Mouse (Mus musculus) megakaryocyte, embryonic 14.5 days (primary cell): ENCODE measurements at regions not wholly inside any gene's neighbourhood (a gene's known extent, or its start where the extent isn't known, plus 50 kb on each side); places are given as distances from the start of the nearest gene placed in this dataset.

ENCODE experiments used
- FLI1 ChIP-seq: IDR thresholded peaks from 2 replicates; pipeline ENCODE4 v1.6.1; 2012; ENCODE audit warnings: low read length, inconsistent platforms, mixed read lengths
- GATA1 ChIP-seq: IDR thresholded peaks from 3 replicates; pipeline ENCODE4 v1.6.1; 2012; ENCODE audit warnings: mixed read lengths, low read length, inconsistent platforms, borderline replicate concordance

DNA sequence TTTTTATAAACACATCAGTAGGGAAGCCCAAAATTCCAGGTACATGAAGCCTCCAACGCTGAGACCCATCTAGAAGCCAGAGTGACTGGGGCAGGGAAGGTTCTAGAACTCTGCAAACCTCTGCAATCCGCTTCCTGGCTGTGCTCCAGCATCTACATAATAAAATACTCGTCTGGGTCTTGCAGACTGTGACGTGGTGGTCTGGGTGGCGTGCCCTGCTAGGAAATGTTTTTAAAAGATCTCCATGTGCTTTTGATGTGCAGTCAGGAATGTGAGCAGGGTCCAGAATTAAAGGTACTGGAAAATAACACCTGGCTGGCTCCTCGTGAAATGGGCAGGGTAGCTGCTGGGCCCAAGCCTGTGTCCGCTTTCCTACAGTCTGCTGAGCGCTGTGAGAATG, 66.0 kb downstream of the Psmg1 start:
- no peak for TF ChIP-seq GATA1
- TF ChIP-seq FLI1, result no peak
